Mouse (Mus musculus): Measurements from ENCODE around the gene Gfod1.

- no peak for TF ChIP-seq POLR2A (IDR thresholded peaks at IDR 0.05; ENCODE audit: control insufficient read depth, extremely low read depth, insufficient read depth, low read length, poor library complexity)
- no peak for TF ChIP-seq CTCF (IDR thresholded peaks at IDR 0.05; ENCODE audit: borderline replicate concordance, control insufficient read depth, extremely low read depth, insufficient read depth, low read length, poor library complexity)
Observed at GRCm38 (mm10) chr13:43253526-43253925, 50.4 kb downstream of the Gfod1 start.
